Mouse (Mus musculus): ENCODE data around the gene Lhx6. TPM values are rescaled to one million over a fixed set of nuclear protein-coding genes. Genes with fewer than 3 reads are reported as not detected.
"Not testable (repeated sequence)": the region's sequence is repeated elsewhere in the genome, so short reads cannot be mapped to it uniquely, and the experiment has no call there.

Lhx6 gene
- not detected in 2 replicates for total RNA-seq (2015; ENCODE audit: low replicate concordance)
- total RNA-seq (2017; ENCODE audit: low replicate concordance): not detected in 2 replicates

- no peak for ATAC-seq (replicated peaks; ENCODE audit: low FRiP score, poor library complexity, severe bottlenecking)
Observed at GRCm38 (mm10) chr2:36104956-36105741, at the start of gene Lhx6. TSS of gene Lhx6 (minus strand) at chr2:36105408.

GRCm38 (mm10) chr2:36152401-36152800 is 47.2 kb upstream of the Lhx6 start:
- not testable (repeated sequence) for ATAC-seq (replicated peaks; ENCODE audit: low FRiP score, poor library complexity, severe bottlenecking)

DNA sequence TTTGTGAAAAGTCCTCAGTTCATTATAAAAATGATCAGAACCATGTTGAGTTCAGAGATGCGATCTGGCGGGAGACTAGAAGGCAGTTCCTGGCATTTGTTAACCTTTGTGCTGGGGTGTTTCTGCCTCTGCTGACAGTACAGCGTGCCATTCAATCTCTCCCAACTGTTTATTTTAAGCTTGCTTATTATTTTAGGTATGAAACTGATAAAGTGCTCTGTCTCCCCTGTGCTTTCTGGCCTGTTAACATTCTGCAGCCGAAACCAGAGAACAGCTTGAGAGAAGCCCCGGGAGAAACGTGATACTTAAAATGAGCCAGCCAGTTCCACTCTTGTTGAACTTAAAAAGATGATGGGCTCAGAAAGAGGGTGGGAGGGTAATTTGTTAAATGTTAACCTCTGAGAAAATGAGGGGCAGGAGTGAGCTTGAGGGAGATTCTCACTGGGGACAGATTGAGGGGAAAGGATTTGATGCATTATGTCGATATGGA is 43.7 kb upstream of the Lhx6 start:
- no peak for ATAC-seq (replicated peaks; ENCODE audit: low FRiP score, poor library complexity, severe bottlenecking)

GRCm38 (mm10) chr2:36139096-36139495 is 33.9 kb upstream of the Lhx6 start:
- ATAC-seq (replicated peaks; ENCODE audit: low FRiP score, poor library complexity, severe bottlenecking): no peak

DNA sequence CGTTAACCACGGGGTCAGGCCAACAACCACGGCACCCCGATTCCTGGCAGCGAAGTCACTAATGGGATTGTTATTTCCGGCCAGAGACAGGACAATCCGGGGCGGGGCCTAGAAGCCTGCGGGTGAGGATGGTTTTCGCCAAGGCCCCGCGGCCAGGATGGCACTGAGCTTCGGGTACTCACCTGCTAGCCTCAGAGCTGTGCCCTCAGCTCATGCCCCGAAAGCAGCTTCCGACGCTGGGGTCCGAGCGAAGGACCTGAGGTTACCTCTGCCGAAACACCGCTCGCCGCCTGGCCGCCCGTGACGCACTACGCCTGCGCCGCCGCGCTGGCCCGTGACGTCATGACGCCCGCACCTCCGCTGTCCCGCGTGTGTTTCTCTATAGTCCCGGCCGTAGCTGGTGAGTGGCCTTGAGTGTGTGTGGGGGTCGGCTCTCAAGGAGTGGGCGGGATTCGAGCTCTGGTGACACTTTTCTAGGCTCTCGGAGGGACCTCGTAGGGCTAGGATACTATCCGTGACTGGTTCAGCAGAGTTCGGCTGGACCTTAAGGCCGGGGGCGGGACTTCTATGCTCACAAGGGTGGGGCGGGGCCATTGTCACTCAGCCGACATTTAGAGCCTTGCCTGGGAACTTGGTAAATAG is 31.2 kb upstream of the Lhx6 start, which contains the start of the genes Mrrf and Rbm18:
Gene Mrrf (plus strand): TSS at position 90 of the 642 bp plus-strand sequence.
Gene Rbm18 (minus strand): TSS at position 474 of the 642 bp plus-strand sequence.
- ATAC-seq (replicated peaks; ENCODE audit: low FRiP score, poor library complexity, severe bottlenecking): peak; percentile 97

DNA sequence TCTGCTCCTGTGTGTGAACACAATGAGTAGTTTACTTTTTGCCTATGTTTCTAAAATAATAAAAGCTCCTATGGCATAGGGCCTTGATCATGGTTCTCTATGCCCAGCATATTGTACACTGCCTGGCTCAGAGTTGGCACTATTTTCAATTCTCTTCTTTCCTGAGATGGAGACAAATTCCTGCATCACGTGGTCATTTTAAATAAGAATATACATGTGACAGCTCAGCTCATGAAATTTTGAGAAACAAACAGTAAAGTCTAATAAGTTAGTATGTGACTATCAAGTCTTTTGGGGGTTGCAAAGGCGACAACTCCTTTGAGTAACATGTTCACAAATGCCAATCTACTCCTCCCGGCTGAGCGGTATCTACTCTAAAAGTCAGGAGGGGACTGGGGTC is 30.7 kb upstream of the Lhx6 start:
- no peak for ATAC-seq (replicated peaks; ENCODE audit: low FRiP score, poor library complexity, severe bottlenecking)

DNA sequence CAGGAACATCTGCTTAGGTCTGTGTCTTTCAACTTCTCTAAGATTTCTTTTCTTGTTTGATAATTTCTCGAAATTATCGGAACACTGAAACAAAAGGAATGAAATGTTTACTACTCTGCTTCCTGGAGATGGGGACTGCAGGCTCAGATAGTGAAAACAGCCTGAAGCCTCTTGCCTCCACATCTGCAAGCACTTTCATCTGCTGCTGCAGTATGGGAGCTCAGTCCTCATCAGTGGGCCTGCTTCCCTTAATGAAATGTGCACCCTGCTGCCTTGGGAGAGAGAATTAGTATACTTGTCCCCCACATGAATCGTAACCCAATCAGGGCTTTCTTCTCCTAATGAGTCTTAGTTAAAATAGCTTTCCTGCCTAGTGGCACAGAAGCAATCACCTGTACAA is 23.8 kb upstream of the Lhx6 start:
- no peak for ATAC-seq (replicated peaks; ENCODE audit: low FRiP score, poor library complexity, severe bottlenecking)

GRCm38 (mm10) chr2:36127973-36128372 is 22.8 kb upstream of the Lhx6 start:
- ATAC-seq (replicated peaks; ENCODE audit: low FRiP score, poor library complexity, severe bottlenecking): no peak

GRCm38 (mm10) chr2:36126795-36127429 is 21.7 kb upstream of the Lhx6 start:
- no peak for ATAC-seq (replicated peaks; ENCODE audit: low FRiP score, poor library complexity, severe bottlenecking)

DNA sequence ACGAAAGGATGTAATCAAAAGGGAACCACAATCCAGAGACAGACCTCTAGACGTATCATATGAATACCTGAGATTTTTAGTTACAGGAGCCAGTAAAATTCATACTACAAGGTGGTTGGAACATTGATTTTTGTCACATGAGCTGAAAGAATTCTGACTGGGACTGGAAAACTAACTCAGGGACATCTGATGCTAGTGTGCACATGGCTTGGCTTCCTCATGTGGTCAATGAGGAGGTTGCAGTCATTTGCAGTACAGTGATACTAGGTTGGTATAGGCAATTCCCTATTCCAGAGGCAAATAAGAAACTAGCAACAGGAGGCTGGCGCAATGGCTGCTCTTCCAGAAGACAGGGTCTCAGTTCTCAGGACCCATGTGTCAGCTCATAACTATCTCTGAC is 7.4 kb upstream of the Lhx6 start:
- no peak for ATAC-seq (replicated peaks; ENCODE audit: low FRiP score, poor library complexity, severe bottlenecking)

- no peak for ATAC-seq (replicated peaks; ENCODE audit: low FRiP score, poor library complexity, severe bottlenecking)
Observed at GRCm38 (mm10) chr2:36108615-36109014, 3.4 kb upstream of the Lhx6 start.

GRCm38 (mm10) chr2:36104436-36104955 is 712 bp downstream of the Lhx6 start:
- no peak for ATAC-seq (replicated peaks; ENCODE audit: low FRiP score, poor library complexity, severe bottlenecking)

- no peak for ATAC-seq (replicated peaks; ENCODE audit: low FRiP score, poor library complexity, severe bottlenecking)
Observed at GRCm38 (mm10) chr2:36103555-36104367, 1.4 kb downstream of the Lhx6 start.

- ATAC-seq (replicated peaks; ENCODE audit: low FRiP score, poor library complexity, severe bottlenecking): no peak
Observed at GRCm38 (mm10) chr2:36103069-36103554, 2.1 kb downstream of the Lhx6 start.

- no peak for ATAC-seq (replicated peaks; ENCODE audit: low FRiP score, poor library complexity, severe bottlenecking)
Observed at GRCm38 (mm10) chr2:36102559-36102946, 2.7 kb downstream of the Lhx6 start.

DNA sequence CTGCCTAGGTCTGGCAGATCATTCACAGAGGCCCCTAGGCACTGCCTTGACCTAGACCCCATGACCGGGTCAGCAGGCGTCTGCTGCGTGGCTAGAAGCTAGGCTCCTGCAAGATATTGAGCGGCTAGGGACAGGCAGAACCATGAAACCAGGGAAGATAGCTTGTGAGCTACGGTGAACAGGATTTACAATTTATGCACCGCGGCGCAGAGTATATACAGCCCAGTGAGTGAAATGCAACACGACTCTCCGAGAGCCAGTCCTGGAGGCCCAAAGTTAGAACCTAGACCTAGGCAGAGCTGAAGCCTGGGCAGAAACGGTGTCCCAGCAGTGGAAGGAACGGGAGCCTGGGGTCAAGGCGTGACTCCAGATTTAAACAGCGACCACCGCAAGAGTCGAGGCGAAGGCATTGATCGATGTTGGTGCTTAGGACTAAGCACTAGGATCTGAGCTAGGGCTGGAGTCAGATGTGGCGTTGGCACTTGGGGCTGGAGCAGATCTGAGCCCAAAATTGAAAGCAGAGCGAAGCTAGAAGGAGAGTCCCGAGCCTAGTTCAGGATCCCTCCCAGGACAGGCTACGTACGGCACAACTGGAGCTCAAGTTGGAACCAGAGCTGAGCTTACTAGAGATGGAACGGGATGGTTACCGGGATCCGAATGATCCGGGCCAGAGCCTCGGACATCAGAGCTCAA is 3.2 kb downstream of the Lhx6 start:
- ATAC-seq (replicated peaks; ENCODE audit: low FRiP score, poor library complexity, severe bottlenecking): no peak

DNA sequence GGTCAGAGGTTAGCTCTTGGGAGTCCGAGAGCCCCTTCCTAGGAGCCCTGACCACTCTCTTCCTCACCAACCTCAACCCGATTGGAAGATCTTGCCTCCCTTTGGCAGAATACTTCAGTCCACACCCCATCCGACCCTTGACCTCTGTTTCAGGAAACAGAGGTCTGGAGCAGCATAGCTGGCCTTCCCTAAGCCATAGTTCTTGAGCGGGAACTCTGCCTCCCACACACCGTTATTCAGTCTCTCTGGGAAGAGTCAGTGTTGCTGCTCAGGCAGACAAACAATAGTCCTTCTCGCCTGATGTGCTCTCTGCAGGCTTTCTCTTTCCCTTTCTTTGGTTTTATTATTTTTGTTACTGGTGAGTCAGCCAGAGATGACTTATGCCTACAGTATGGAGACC is 5.5 kb downstream of the Lhx6 start:
- no peak for ATAC-seq (replicated peaks; ENCODE audit: low FRiP score, poor library complexity, severe bottlenecking)

GRCm38 (mm10) chr2:36098021-36098420 is 7.2 kb downstream of the Lhx6 start:
- no peak for ATAC-seq (replicated peaks; ENCODE audit: low FRiP score, poor library complexity, severe bottlenecking)

Data from erythroblast, adult 5-6 weeks (primary cell).